Mouse (Mus musculus) G1E (cell line): ENCODE data around the gene Rbms3.

ENCODE experiments used
- CTCF ChIP-seq: IDR thresholded peaks from 2 replicates; pipeline ENCODE4 v1.5.1; 2012; ENCODE audit warnings: low read depth, low read length, inconsistent platforms, mixed read lengths
- GATA1 ChIP-seq: IDR thresholded peaks from 2 replicates; pipeline ENCODE4 v1.6.1; 2012; ENCODE audit warnings: borderline replicate concordance, low read length, inconsistent platforms, mixed read lengths
- GATA2 ChIP-seq: IDR thresholded peaks from 2 replicates; pipeline ENCODE4 v1.6.1; 2012; ENCODE audit warnings: low read depth, low read length, inconsistent platforms, borderline replicate concordance
- POLR2AphosphoS5 ChIP-seq: IDR thresholded peaks from 2 replicates; pipeline ENCODE4 v1.6.1; 2012; ENCODE audit warnings: low read depth, low read length, inconsistent platforms; ENCODE audit not compliant: insufficient replicate concordance
- TAL1 ChIP-seq: conservative IDR thresholded peaks from 2 replicates; pipeline ENCODE4 v1.6.1; 2012; ENCODE audit warnings: low read depth, low read length, inconsistent platforms, mixed read lengths

DNA sequence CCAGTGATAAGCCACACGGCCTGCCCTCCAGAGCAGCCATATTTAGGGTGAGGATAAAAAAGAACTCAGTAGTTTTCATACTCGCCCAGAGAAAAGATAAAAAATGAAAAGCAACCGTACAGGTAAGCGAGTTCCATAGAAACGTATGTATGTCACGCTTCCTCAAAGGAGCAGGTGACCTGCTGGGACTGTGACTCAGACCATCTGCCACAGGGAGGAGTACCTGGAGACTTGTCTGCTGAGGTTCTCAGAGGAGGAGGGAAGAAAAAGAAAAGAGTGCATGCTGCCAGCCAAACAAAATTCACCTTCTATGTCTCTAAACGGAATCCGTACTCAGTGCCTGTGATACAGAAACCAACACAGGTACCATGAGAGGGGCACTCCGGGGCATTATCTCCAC lies 30.4 kb downstream of the Rbms3 start:
- TF ChIP-seq POLR2AphosphoS5 (no peak), CTCF (no peak), GATA1 (no peak), TAL1 (no peak), GATA2 (no peak)
